Mouse (Mus musculus): Measurements from ENCODE around the gene Grin2c. TPM values are rescaled to one million over a fixed set of nuclear protein-coding genes. Genes with fewer than 3 reads are reported as not detected.

Grin2c gene
- polyA plus RNA-seq, 1 experiment from 2014 or later: 0.18 TPM

- DNase-seq (ENCODE audit: low spot score, missing footprints): peak; percentile 99
- Histone ChIP-seq H3K27me3 (ENCODE audit: control insufficient read depth, insufficient read depth, low read length) (peaks cover 34% of the 10 kb centered on the region), H3K4me3 (ENCODE audit: low read depth, low read length) (no peak overlapping the region), H3K27ac (ENCODE audit: low read depth, low read length) (no peak overlapping the region), H3K4me2 (no peak overlapping the region), H3K9me3 (ENCODE audit: control insufficient read depth, low read length) (no peaks in the 10 kb centered on the region), H3K9ac (ENCODE audit: low read length) (no peak overlapping the region), H3K4me1 (ENCODE audit: control insufficient read depth, insufficient read depth, low read length) (peaks cover 7% of the 10 kb centered on the region; the same call in 1 of the 2 replicates), H3K36me3 (ENCODE audit: control insufficient read depth, insufficient read depth, low read length) (no peaks in the 10 kb centered on the region)
- WGBS: 34% methylated on average over 19 of the region's 19 CpGs
- peak; percentile 10 for ATAC-seq (ENCODE audit: low FRiP score)
Measured at GRCm38 (mm10) chr11:115270148-115270861, 3.3 kb upstream of the Grin2c start.

- H3K27ac ChIP-seq (ENCODE audit: low read depth, low read length): no peak overlapping the region
- H3K36me3 ChIP-seq (ENCODE audit: control insufficient read depth, insufficient read depth, low read length): no peaks in the 10 kb centered on the region
- no peak overlapping the region for H3K4me2 ChIP-seq
- H3K4me3 ChIP-seq (ENCODE audit: low read depth, low read length): no peak overlapping the region
- ATAC-seq (ENCODE audit: low FRiP score): no peak
- 90% methylated on average over 27 of the region's 27 CpGs for WGBS
- no peak overlapping the region for H3K9ac ChIP-seq (ENCODE audit: low read length)
- no peaks in the 10 kb centered on the region for H3K9me3 ChIP-seq (ENCODE audit: control insufficient read depth, low read length)
- peaks cover 41% of the 10 kb centered on the region for H3K27me3 ChIP-seq (ENCODE audit: control insufficient read depth, insufficient read depth, low read length)
- no peak for DNase-seq (ENCODE audit: low spot score, missing footprints)
- H3K4me1 ChIP-seq (ENCODE audit: control insufficient read depth, insufficient read depth, low read length): peaks cover 11% of the 10 kb centered on the region
Measured at GRCm38 (mm10) chr11:115269330-115270066, 2.5 kb upstream of the Grin2c start.

GRCm38 (mm10) chr11:115267958-115268357 is 915 bp upstream of the Grin2c start:
- ATAC-seq (ENCODE audit: low FRiP score) (no peak), DNase-seq (ENCODE audit: low spot score, missing footprints) (no peak)
- H3K4me1 ChIP-seq (ENCODE audit: control insufficient read depth, insufficient read depth, low read length): peaks cover 11% of the 10 kb centered on the region
- H3K9me3 ChIP-seq (ENCODE audit: control insufficient read depth, low read length): no peaks in the 10 kb centered on the region
- H3K27me3 ChIP-seq (ENCODE audit: control insufficient read depth, insufficient read depth, low read length): peaks cover 51% of the 10 kb centered on the region
- 75% methylated on average over 11 of the region's 11 CpGs for WGBS
- H3K4me2 ChIP-seq: no peak overlapping the region
- H3K4me3 ChIP-seq (ENCODE audit: low read depth, low read length): no peak overlapping the region
- H3K27ac ChIP-seq (ENCODE audit: low read depth, low read length): no peak overlapping the region
- H3K36me3 ChIP-seq (ENCODE audit: control insufficient read depth, insufficient read depth, low read length): no peaks in the 10 kb centered on the region
- H3K9ac ChIP-seq (ENCODE audit: low read length): no peak overlapping the region

GRCm38 (mm10) chr11:115266400-115266778 is 654 bp downstream of the Grin2c start:
- 4% methylated on average over 21 of the region's 22 CpGs for WGBS
- Histone ChIP-seq H3K9me3 (ENCODE audit: control insufficient read depth, low read length) (no peaks in the 10 kb centered on the region), H3K4me2 (peak overlapping the region; percentile 46), H3K4me3 (ENCODE audit: low read depth, low read length) (peak overlapping the region; percentile 24), H3K27ac (ENCODE audit: low read depth, low read length) (no peak overlapping the region), H3K27me3 (ENCODE audit: control insufficient read depth, insufficient read depth, low read length) (peaks cover 58% of the 10 kb centered on the region), H3K9ac (ENCODE audit: low read length) (no peak overlapping the region), H3K4me1 (ENCODE audit: control insufficient read depth, insufficient read depth, low read length) (peaks cover 11% of the 10 kb centered on the region), H3K36me3 (ENCODE audit: control insufficient read depth, insufficient read depth, low read length) (no peaks in the 10 kb centered on the region)
- ATAC-seq (ENCODE audit: low FRiP score): no peak
- DNase-seq (ENCODE audit: low spot score, missing footprints): peak; percentile 89

- H3K4me3 ChIP-seq (ENCODE audit: low read depth, low read length): no peak overlapping the region
Measured at GRCm38 (mm10) chr11:115265771-115266399, 1.2 kb downstream of the Grin2c start.

GRCm38 (mm10) chr11:115264862-115265668 is 2.0 kb downstream of the Grin2c start:
- Histone ChIP-seq H3K27ac (ENCODE audit: low read depth, low read length) (no peak overlapping the region), H3K4me2 (peak overlapping the region; percentile 44), H3K4me1 (ENCODE audit: control insufficient read depth, insufficient read depth, low read length) (peaks cover 9% of the 10 kb centered on the region), H3K27me3 (ENCODE audit: control insufficient read depth, insufficient read depth, low read length) (peaks cover 65% of the 10 kb centered on the region), H3K4me3 (ENCODE audit: low read depth, low read length) (peak overlapping the region; percentile 5; the same call in 1 of the 2 replicates), H3K36me3 (ENCODE audit: control insufficient read depth, insufficient read depth, low read length) (no peaks in the 10 kb centered on the region), H3K9ac (ENCODE audit: low read length) (peak overlapping the region; percentile 7; the same call in 1 of the 2 replicates), H3K9me3 (ENCODE audit: control insufficient read depth, low read length) (no peaks in the 10 kb centered on the region)
- WGBS: 6% methylated on average over 39 of the region's 39 CpGs
- DNase-seq (ENCODE audit: low spot score, missing footprints): peak; percentile 96
- ATAC-seq (ENCODE audit: low FRiP score): peak; percentile 57; the same call in 1 of the 2 replicates

More at GRCm38 (mm10) chr11:115265771-115266399, 1.2 kb downstream of the Grin2c start:
- Histone ChIP-seq H3K4me2 (no peak overlapping the region), H3K9me3 (ENCODE audit: control insufficient read depth, low read length) (no peaks in the 10 kb centered on the region), H3K27me3 (ENCODE audit: control insufficient read depth, insufficient read depth, low read length) (peaks cover 59% of the 10 kb centered on the region), H3K9ac (ENCODE audit: low read length) (no peak overlapping the region), H3K36me3 (ENCODE audit: control insufficient read depth, insufficient read depth, low read length) (no peaks in the 10 kb centered on the region), H3K27ac (ENCODE audit: low read depth, low read length) (no peak overlapping the region), H3K4me1 (ENCODE audit: control insufficient read depth, insufficient read depth, low read length) (peaks cover 11% of the 10 kb centered on the region)
- DNase-seq (ENCODE audit: low spot score, missing footprints): peak; percentile 90
- WGBS: 4% methylated on average over 20 of the region's 20 CpGs
- ATAC-seq (ENCODE audit: low FRiP score): no peak

- Histone ChIP-seq H3K27me3 (ENCODE audit: control insufficient read depth, insufficient read depth, low read length) (peaks cover 72% of the 10 kb centered on the region), H3K9me3 (ENCODE audit: control insufficient read depth, low read length) (no peaks in the 10 kb centered on the region), H3K36me3 (ENCODE audit: control insufficient read depth, insufficient read depth, low read length) (no peaks in the 10 kb centered on the region), H3K4me1 (ENCODE audit: control insufficient read depth, insufficient read depth, low read length) (peaks cover 9% of the 10 kb centered on the region), H3K27ac (ENCODE audit: low read depth, low read length) (no peak overlapping the region), H3K9ac (ENCODE audit: low read length) (no peak overlapping the region), H3K4me2 (no peak overlapping the region), H3K4me3 (ENCODE audit: low read depth, low read length) (no peak overlapping the region)
- 63% methylated on average over 7 of the region's 7 CpGs for WGBS
- ATAC-seq (ENCODE audit: low FRiP score) (no peak), DNase-seq (ENCODE audit: low spot score, missing footprints) (no peak)
Measured at GRCm38 (mm10) chr11:115264136-115264861, 2.7 kb downstream of the Grin2c start.

- Histone ChIP-seq H3K4me1 (ENCODE audit: control insufficient read depth, insufficient read depth, low read length) (peaks cover 12% of the 10 kb centered on the region), H3K27ac (ENCODE audit: low read depth, low read length) (no peak overlapping the region), H3K9me3 (ENCODE audit: control insufficient read depth, low read length) (no peaks in the 10 kb centered on the region), H3K4me2 (no peak overlapping the region), H3K9ac (ENCODE audit: low read length) (no peak overlapping the region), H3K27me3 (ENCODE audit: control insufficient read depth, insufficient read depth, low read length) (peaks cover 78% of the 10 kb centered on the region), H3K4me3 (ENCODE audit: low read depth, low read length) (no peak overlapping the region), H3K36me3 (ENCODE audit: control insufficient read depth, insufficient read depth, low read length) (no peaks in the 10 kb centered on the region)
- 84% methylated on average over 11 of the region's 11 CpGs for WGBS
- no peak for ATAC-seq (ENCODE audit: low FRiP score)
- no peak for DNase-seq (ENCODE audit: low spot score, missing footprints)
Measured at GRCm38 (mm10) chr11:115262954-115263353, 4.1 kb downstream of the Grin2c start.

Measured in midbrain, embryonic 11.5 days (tissue).